Mouse (Mus musculus): ENCODE results near the gene Camsap2.

Camsap2 gene

DNA sequence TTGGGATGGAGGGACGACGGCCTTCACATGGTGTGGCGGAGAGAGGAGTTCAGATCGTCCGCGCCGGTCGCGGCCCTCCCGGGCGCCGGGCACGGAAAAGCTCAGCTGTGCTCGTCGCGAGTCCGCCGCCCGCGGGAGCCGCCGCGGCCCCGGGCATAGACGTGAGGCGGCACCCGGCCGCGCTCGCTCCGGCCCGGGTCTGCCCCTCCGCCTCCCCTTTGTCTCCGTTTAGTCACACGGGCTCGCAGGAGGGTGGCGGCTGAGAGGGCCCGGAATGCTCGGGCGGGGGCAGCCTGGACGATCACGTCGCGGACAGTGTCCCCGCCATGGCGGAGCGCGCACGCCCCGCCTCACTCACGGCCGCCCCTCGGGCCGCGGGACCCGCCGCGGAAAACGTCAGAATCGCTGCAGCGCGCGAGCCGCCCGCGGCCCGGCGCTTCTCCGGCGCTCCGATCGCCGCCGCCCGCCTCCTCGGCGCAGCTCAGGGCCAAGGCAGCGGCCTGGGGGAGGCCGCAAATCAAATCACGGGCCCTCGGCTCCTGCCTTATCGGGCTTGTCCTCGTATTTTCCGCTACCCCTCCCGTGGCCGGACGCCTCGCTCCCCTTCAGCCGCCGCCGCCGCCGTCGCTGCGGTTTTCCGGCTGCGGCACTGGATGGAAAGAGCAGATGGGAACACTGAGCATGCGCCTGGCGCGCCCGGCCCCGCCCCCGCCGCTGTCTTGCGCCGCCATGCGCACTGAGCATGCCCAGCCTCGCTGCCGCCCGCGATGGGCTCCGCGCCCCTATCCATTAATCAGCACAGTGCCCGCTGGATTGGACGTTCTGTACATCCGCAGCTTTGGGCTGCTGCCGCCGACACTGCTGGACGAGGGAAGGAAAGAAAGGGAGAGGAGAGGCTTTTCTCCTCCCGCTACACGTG, at the start of gene Camsap2:
TSS of gene Camsap2 (minus strand) at position 651 of the 919 bp plus-strand sequence.
- CTCF ChIA-PET: interaction anchor here in 2 of 4 experiments (0.6 to 1.2 kb wide), 2 partner anchors 186 to 584 kb away, joined by 3 read pairs; no protein-coding TSS in a partner anchor
- POLR2A ChIA-PET: interaction anchor here (0.6 to 3.5 kb wide), 10 partner anchors 17 to 290 kb away, joined by 3 to 25 read pairs (median 3); partner anchors contain the start of gene Ddx59 (in 3 of the 4)

DNA sequence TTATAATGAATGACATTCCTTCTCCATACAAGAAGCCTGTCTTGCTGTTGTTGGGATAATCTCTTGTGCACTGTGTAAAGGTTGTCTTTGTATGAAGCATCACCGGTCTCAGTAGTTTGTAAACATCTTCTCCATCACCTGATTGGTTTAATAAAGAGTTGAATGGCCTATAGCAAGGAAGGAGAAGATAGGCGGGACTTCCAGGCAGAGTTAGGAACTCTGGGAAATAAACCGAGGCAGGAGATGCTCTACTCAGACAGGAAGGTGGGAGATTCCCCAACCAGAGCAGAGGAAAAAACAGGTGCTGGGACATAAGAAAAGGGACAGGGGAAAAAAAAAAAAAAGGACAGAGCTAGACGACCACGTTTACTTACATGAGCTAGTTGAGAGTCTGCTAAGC, 49.2 kb upstream of the Camsap2 start:
- CTCF ChIA-PET: no interaction called here

DNA sequence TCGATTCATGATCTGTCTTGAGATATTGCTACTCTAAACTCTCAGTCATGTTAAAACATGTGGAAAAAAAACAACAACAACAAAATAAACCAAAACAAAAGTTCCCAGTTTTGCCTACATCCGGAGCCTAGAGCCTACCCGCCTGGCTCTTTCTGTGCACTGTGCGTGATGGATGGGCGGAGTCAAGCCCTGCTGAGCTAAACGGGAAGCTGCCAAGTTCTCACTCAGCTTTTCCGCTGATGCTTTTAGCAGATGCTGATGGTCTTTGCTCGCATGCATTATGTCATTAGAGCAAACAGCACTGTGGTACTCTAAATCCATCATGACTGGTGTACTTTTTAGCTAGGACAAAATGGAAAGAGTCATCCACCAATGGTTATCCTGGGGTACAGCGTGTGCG, 48.6 kb upstream of the Camsap2 start:
- CTCF ChIA-PET: interaction anchor here in 1 of 4 experiments (0.6 kb wide), 1 partner anchor 76 kb away, joined by 3 read pairs; no protein-coding TSS in a partner anchor
- POLR2A ChIA-PET: interaction anchor here in 3 of 4 experiments (0.6 to 3.5 kb wide), 5 partner anchors 21 to 559 kb away, joined by 3 to 11 read pairs (median 9); partner anchors contain the start of gene Ddx59 (in 3 of the 3)

More for the DNA sequence above, 49.2 kb upstream of the Camsap2 start:
- POLR2A ChIA-PET: interaction anchor here in 3 of 4 experiments (0.5 to 3.5 kb wide), 10 partner anchors 9 to 558 kb away, joined by 3 to 11 read pairs (median 4); partner anchors contain the start of gene Ddx59 (in 3 of the 3)

DNA sequence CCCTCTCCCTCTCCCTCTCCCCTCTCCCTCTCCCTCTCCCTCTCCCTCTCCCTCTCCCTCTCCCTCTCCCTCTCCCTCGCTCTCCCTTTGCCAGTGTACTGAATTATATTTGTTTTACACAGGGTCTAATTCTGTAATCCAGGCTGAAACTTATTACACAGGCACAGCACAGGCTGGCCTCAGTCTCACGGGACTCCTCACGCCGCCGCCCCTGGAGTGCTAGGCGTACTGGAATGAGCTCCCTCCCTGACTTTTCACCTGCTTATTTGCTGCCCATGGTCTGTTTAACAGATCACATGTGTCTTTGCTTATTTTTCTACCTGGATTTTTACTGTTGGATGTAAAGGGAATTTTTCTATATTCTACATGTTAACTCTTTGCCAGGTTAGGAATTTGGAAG, 41.0 kb upstream of the Camsap2 start:
- ChIA-PET CTCF (no interaction called here), POLR2A (interaction anchor here in 1 of 4 experiments (0.9 kb wide), 1 partner anchor 28 kb away, joined by 3 read pairs; the partner anchor contains the start of gene Ddx59)

DNA sequence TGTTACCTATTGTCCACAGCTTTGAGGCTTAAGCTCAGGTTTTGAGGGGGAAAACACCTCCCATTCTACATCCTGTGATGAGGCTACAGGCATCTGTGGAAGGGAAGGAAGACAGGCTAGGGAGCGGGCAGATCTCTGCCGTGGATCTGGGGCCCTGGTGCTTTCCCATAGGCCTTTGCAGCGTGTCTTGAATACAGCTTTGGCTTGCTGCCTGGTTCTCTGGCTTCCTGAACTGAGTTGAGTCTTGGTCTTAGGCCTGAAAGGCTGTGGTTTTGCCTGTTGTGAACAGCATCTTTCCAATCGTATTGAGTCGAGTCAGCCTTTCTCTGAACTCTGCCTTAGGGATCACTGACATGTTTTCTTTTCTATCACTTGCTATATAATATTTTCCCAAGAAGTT, 35.7 kb upstream of the Camsap2 start:
- CTCF ChIA-PET: interaction anchor here in 2 of 4 experiments (0.6 to 0.7 kb wide), 2 partner anchors 330 to 1019 kb away, joined by 3 read pairs; no protein-coding TSS in a partner anchor
- POLR2A ChIA-PET: no interaction called here

DNA sequence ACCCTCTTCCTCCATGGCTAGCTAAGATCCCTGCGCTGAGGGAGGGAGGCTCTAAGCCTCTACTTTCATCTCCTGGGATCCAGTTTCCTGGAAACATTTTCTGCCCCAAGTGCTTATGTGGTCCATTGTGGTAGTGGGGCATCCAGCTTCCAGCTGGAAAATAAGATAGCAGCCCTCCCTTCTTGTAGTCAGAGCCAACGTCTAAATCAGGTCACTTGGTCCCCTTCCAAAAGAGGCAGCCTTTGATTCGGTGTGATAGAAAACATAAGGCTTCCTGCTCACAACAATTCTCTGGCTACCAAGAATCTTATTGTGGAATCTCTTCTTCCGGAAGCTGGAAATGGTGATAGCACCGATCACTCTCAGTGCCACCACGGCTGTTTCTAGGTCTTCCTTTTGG, 35.3 kb upstream of the Camsap2 start:
- ChIA-PET POLR2A (no interaction called here), CTCF (interaction anchor here in 1 of 4 experiments (0.7 kb wide), 1 partner anchor 330 kb away, joined by 3 read pairs; no protein-coding TSS in a partner anchor)

DNA sequence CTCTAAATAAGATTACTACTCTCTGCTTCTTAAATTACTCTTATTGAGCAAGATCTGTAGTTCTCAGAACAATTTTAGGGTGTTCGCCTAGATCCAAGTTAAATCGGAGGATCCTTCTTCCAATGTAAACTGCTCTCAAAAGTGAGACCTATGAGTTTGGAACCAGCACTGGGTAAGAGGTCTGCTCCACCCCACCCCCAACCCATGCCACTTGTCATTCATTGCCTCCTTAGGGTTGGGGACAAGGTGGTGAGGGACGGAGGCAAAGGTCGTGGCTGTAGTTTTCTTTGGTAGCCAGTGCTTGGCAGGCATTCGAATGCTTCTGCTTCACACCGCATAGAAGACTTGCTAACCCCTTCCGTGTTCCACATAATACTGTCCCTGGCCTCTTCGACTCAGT, 34.7 kb upstream of the Camsap2 start:
- ChIA-PET POLR2A (no interaction called here), CTCF (no interaction called here)

DNA sequence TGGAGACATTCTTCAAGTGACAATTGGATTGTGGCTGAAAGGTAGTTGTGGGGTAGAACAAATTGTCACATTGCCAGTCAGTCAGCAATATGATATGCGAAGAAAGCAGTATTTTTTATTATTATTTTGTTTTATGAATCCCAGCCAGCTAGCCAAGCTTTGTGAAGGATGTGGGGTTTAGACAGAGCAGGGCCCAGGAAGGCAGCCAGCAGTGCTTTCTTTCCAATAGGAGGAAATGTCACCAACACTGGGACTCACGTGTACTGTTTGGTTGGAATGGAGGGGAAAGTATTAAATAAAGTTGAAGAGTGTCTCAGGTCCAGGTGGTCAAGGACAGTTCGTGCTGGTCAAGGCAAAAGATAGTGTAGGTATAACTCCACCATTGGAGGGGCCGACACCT, 34.3 kb upstream of the Camsap2 start:
- ChIA-PET POLR2A (no interaction called here), CTCF (no interaction called here)

DNA sequence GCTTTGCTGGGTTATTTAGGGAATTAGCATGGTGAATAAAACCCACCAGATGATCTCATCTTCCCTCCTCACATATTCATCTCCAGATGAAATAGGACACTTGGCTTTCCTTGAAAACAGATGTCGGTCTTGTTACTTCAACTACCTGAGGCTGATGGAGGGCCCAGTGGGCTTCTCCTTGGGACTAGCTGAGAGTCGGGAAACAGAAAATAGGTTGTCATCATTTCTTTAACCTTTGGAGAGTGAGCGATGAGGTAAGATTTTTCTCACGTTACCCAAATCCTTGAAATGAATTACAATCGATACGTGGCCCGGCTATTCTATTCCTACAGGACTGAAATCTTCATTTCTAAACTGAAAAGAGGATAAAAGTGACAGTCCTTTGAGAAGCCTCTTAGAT, 33.4 kb upstream of the Camsap2 start:
- POLR2A ChIA-PET: no interaction called here

DNA sequence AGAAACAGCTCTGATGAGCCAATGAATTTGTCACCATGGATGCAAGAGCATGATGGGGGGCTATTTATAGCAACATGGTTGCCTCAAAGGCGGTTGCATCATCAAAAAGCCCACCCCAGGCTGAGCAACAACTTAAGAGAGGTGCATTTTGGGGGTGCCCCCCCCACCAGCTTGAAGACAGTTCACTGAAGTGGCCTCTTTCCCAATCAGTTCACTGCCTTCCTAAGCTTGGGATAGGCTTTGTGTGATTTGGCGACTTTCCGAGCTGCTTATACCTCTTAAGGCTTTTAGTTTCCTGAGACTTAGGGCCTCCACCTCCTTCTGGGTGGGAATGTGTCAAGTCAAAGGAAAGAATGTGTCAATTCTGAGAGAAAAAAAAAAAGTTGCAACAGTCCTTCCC, 20.1 kb upstream of the Camsap2 start:
- POLR2A ChIA-PET: interaction anchor here in 1 of 4 experiments (1.1 kb wide), 1 partner anchor 49 kb away, joined by 3 read pairs; the partner anchor contains the start of gene Ddx59
- CTCF ChIA-PET: interaction anchor here in 1 of 4 experiments (0.6 kb wide), 1 partner anchor 237 kb away, joined by 3 read pairs; no protein-coding TSS in a partner anchor

More for the DNA sequence above, 33.4 kb upstream of the Camsap2 start:
- CTCF ChIA-PET: no interaction called here

DNA sequence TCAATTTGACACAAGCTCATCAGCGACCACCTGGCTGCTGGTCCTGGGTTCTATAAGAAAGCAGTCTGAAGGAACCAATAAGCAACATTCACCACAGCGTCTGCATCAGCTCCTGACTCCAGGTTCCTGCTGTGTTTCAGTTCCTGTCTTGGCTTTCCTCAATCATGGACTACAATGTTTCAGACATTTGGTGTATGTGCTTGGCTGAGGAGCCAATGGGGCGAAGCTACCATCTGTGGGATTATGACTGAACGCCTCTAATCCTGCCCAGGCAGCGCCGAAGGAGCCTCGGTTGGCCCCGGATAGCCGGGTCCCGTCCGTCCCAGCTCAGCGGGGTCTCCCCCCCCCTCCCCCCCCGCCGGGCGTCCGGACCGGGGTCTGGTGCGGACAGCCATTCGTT, 18.8 kb upstream of the Camsap2 start:
- POLR2A ChIA-PET: interaction anchor here in 1 of 4 experiments (0.8 to 1.0 kb wide), 2 partner anchors 19 to 50 kb away, joined by 3 read pairs; partner anchors contain the start of genes Camsap2 and Ddx59
- CTCF ChIA-PET: no interaction called here

DNA sequence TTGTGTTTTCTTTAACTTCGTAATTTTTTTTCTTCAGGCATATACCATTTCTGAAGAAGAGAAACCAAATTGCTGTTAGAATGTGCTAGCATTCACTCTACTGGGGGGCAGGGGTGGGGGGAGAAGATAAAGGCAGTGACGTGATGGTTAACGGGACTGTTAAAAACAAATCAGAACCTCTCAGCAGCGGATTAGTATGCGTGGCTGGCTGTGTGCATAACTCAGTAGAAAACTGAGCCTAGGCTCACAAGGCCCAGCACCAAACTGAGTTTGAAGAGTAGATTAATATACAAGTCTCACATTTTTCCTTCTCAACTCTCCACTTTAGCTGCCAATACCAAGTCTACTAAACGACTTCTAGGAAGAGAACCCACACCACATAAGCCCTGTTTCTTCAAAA, 17.1 kb upstream of the Camsap2 start:
- CTCF ChIA-PET: interaction anchor here in 1 of 4 experiments (0.7 kb wide), 1 partner anchor 1696 kb away, joined by 3 read pairs; no protein-coding TSS in a partner anchor
- POLR2A ChIA-PET: interaction anchor here (0.6 to 1.2 kb wide), 7 partner anchors 17 to 795 kb away, joined by 3 to 4 read pairs (median 3); partner anchors contain the start of gene Inava (in 1 of the 4)

DNA sequence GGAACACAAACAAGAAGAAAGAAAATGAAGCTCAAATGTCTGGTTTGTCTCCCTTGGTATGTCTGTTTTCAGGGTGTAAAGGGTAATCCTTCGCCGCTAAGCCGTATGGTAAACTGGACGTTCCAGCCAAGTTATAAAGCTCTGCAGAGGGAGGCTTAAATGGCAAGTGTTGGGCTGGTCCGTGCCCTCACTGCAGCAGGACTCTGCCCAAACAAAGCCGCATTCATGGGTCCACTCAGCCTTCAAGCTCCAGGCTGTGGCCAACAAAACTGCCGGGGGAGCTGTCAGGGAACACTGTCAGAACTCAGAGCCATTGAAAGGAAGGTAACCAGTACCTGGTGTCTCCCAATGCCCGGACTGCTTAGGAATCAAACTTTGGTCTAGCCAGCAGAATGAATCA, 16.7 kb upstream of the Camsap2 start:
- ChIA-PET POLR2A (interaction anchor here (0.6 to 1.2 kb wide), 8 partner anchors 16 to 794 kb away, joined by 3 to 4 read pairs (median 3); partner anchors contain the start of genes Ddx59 (in 1 of the 4) and Inava (in 1 of the 4)), CTCF (interaction anchor here in 2 of 4 experiments (0.7 kb wide), 2 partner anchors 179 to 1696 kb away, joined by 3 read pairs; no protein-coding TSS in a partner anchor)

DNA sequence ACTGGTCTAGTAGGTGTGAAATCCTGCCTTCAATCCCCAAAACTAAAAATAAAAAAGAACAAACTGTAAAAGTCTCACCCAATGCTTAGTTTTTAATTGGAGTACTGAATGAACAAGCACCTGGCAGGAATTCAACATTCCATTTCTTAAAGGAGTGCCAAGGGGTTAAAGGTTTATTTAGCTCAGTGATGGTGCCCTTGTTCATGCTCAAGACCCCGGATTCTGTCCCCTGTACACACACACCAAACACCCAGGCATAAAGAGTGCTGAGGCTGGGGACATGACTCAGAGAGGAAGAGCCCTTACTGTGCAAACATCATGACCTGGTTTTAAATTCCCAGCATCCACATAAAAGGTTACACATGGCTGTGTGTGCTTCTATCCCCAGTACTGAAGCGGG, 15.5 kb upstream of the Camsap2 start:
- ChIA-PET POLR2A (interaction anchor here in 1 of 4 experiments (1.0 kb wide), 1 partner anchor 54 kb away, joined by 3 read pairs; the partner anchor contains the start of gene Ddx59), CTCF (no interaction called here)

DNA sequence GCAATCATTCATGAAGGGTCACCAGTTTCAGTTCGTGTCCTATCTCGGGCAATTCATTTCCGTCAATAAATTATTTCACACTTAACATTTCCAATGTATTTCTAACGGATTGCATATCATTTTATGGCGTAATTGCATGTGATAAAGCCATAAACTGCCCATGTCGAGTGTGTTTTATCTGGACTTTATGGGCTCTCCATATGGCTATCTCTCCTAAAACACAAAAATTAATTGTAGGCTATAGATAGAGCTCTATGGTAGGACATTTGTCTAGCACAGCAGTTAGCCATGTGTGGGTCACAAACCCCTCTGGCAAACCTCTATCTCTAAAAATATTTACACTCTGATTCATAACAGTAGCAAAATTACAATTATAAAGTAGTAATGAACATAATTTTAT, 15.0 kb upstream of the Camsap2 start:
- POLR2A ChIA-PET: interaction anchor here in 1 of 4 experiments (1.0 kb wide), 1 partner anchor 54 kb away, joined by 3 read pairs; the partner anchor contains the start of gene Ddx59
- CTCF ChIA-PET: no interaction called here

DNA sequence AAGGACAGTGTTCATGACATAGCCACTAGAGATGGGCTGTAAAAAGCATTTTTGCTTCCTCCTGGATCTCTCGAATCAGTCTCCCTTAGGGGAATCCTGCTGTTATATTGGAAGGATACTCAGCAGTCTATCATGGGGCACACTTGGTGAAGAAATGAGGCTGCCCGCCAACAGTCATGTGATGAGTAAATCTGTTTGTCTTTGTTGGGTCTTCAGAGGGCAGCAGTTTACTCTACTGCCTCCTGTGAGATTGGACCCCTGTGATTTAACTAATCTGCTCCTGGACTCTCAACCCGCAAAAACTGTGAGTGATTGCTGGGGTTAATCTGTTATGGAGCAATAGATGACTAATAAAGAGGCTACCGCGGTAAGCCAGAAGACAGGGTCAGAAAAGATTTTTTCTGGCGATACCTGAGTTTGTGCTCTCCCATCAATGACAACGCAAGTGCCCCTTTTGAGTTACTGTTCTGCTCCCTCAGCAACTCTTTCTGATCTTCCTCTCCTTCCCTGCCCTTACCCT, 13.0 kb upstream of the Camsap2 start:
- CTCF ChIA-PET: interaction anchor here in 1 of 4 experiments (0.7 kb wide), 1 partner anchor 226 kb away, joined by 3 read pairs; no protein-coding TSS in a partner anchor
- POLR2A ChIA-PET: interaction anchor here in 1 of 4 experiments (1.7 kb wide), 1 partner anchor 56 kb away, joined by 4 read pairs; the partner anchor contains the start of gene Ddx59

DNA sequence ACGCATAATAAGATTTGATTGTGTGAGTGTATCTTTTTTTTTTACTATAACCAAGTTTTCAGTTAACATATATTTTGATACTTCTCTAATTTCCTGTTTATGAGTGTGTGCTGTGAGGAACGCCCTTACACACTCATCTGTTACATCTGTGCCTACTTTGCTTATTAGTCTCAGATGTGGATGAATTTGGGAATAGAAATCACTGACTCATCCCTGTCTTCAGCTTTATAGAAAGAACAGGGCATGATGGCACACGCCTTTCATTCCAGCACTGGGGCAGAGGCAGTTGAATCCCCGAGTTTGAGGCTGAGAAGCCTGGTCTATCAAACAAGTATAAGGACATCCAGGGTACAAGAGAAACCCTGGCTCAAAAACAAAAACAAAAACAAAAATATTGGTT, 9.7 kb upstream of the Camsap2 start:
- POLR2A ChIA-PET: no interaction called here
- CTCF ChIA-PET: no interaction called here

DNA sequence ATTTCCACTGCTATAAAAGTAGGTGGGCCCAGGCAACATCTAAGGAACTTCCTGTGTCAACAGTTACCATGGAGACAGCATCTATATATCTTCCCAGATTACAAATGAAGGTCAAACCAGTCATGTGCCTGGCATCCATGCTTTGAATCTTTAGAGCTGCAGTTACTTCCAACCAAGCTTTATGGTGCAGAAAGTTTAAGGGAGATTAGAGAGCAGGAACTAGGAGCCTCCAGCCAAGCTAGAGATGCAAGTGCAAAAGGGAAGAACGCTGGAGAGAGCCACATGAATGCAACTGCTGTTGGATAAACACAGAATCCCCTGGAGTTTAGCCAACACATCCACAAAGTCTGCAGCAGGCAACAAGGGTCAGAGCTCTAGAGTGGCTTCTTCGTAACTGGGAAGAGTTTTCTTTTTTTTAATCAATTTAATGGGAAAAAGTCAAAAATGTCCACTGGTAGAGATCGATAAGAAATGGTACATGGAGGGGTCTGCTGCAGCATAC, 4.8 kb upstream of the Camsap2 start:
- ChIA-PET CTCF (no interaction called here), POLR2A (interaction anchor here in 1 of 4 experiments (0.9 kb wide), 1 partner anchor 24 kb away, joined by 3 read pairs; no protein-coding TSS in a partner anchor)

DNA sequence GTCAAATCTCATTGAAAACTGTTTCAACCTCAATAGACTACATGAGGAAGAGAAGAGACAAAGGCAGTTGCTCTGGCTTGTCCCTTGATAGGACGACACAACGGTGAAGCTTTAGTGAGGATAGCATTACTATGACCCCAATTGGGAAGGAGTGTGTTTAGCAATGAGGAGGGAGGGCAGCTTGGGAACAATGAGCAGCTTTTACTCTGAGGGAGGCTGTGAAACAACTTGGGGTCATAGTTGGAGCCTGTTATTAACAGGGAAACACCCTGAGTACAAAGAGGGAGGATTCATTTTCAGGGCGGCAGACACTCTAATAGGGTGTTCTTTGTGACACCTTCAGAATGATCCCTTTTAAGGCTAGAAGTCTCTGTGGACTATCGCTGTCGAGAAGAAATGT, 2.2 kb upstream of the Camsap2 start:
- POLR2A ChIA-PET: no interaction called here
- CTCF ChIA-PET: no interaction called here

All from embryonic stem cell, embryonic (primary cell).